Mouse (Mus musculus) adrenal gland (tissue): Measurements from ENCODE around the gene Srpk2.
"Not testable (repeated sequence)": the region's sequence is repeated elsewhere in the genome, so short reads cannot be mapped to it uniquely, and the experiment has no call there.

Experiments
- intact Hi-C: fragments of 180-260 bp; cut with DNase I; formaldehyde crosslinking; loops from one replicate; pipeline ENCODE4 v1.15.1; 2025

Gene Srpk2

GRCm38 (mm10) chr5:23576336-23577094 is 107.9 kb downstream of the Srpk2 start:
- intact Hi-C loops, result no loop called here

GRCm38 (mm10) chr5:23573942-23574341 is 110.5 kb downstream of the Srpk2 start:
- intact Hi-C loops, result no loop called here

GRCm38 (mm10) chr5:23568188-23568587 is 116.2 kb downstream of the Srpk2 start:
- intact Hi-C loops, result no loop called here

GRCm38 (mm10) chr5:23566382-23566781 is 118.0 kb downstream of the Srpk2 start:
- intact Hi-C loops, result no loop called here

GRCm38 (mm10) chr5:23562278-23563060 is 121.9 kb downstream of the Srpk2 start:
- intact Hi-C loops, result no loop called here

- intact Hi-C loops, result no loop called here
Measured at GRCm38 (mm10) chr5:23561227-23561626, 123.2 kb downstream of the Srpk2 start.

- intact Hi-C loops, result no loop called here
Measured at GRCm38 (mm10) chr5:23560171-23560570, 124.2 kb downstream of the Srpk2 start.

- intact Hi-C loops, result no loop called here
Measured at GRCm38 (mm10) chr5:23556007-23556770, 128.2 kb downstream of the Srpk2 start.

- intact Hi-C loops, result not testable (repeated sequence)
Measured at GRCm38 (mm10) chr5:23553338-23553737, 131.1 kb downstream of the Srpk2 start.

- intact Hi-C loops, result no loop called here
Measured at GRCm38 (mm10) chr5:23551687-23552086, 132.7 kb downstream of the Srpk2 start.

GRCm38 (mm10) chr5:23535692-23536091 is 148.7 kb downstream of the Srpk2 start:
- intact Hi-C loops, result no loop called here

GRCm38 (mm10) chr5:23531541-23532096 is 152.8 kb downstream of the Srpk2 start:
- intact Hi-C loops, result no loop called here

GRCm38 (mm10) chr5:23531100-23531499 is 153.3 kb downstream of the Srpk2 start:
- intact Hi-C loops, result no loop called here

- intact Hi-C loops, result no loop called here
Measured at GRCm38 (mm10) chr5:23524621-23525020, 159.8 kb downstream of the Srpk2 start.

- intact Hi-C loops, result no loop called here
Measured at GRCm38 (mm10) chr5:23523936-23524335, 160.5 kb downstream of the Srpk2 start.

GRCm38 (mm10) chr5:23521645-23522044 is 162.8 kb downstream of the Srpk2 start:
- intact Hi-C loops, result no loop called here

- intact Hi-C loops, result loop anchor here (10.0 kb wide), 1 partner anchor 235 kb away; no protein-coding TSS in a partner anchor
Measured at GRCm38 (mm10) chr5:23519679-23520078, 164.7 kb downstream of the Srpk2 start.

- intact Hi-C loops, result loop anchor here (10.0 kb wide), 1 partner anchor 236 kb away; no protein-coding TSS in a partner anchor
Measured at GRCm38 (mm10) chr5:23518673-23519072, 165.7 kb downstream of the Srpk2 start.

GRCm38 (mm10) chr5:23517839-23518238 is 166.6 kb downstream of the Srpk2 start:
- intact Hi-C loops, result loop anchor here (10.0 kb wide), 1 partner anchor 237 kb away; no protein-coding TSS in a partner anchor

GRCm38 (mm10) chr5:23516962-23517361 is 167.5 kb downstream of the Srpk2 start:
- intact Hi-C loops, result loop anchor here (10.0 kb wide), 1 partner anchor 238 kb away; no protein-coding TSS in a partner anchor

- intact Hi-C loops, result loop anchor here (10.0 kb wide), 1 partner anchor 240 kb away; no protein-coding TSS in a partner anchor
Measured at GRCm38 (mm10) chr5:23515038-23515437, 169.4 kb downstream of the Srpk2 start.
